Mouse (Mus musculus): ENCODE data around the gene Mad2l1bp.

DNA sequence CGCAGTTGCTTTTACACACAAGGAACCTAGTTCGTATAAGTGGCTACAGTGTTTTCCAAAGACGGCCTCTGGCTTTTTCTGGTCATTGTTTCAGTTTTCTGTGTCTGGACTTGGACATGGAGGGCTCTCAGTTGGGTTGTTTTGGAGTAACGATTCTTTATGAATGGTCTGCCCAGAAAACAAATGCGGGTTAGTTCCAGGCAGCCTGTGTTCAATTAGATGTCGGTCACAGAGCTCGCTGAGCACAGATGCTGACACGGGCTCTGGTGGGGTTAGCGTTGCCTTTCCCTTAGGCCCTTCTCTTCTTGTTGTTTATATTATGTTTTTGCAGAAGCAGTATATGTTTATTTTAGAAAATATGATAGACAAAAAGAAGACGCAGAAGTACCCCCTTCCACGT, 37.2 kb downstream of the Mad2l1bp start:
- TF ChIP-seq CTCF (conservative IDR thresholded peaks at IDR 0.05 in 1 of 2, IDR thresholded peaks at IDR 0.05 in 1 of 2; ENCODE audit: low read depth in 2 of 2, low read length in 2 of 2): no peak
- TF ChIP-seq TCF12 (IDR thresholded peaks at IDR 0.05; ENCODE audit: low read depth, low read length): no peak
- no peak for TF ChIP-seq ETS1 (conservative IDR thresholded peaks at IDR 0.05; ENCODE audit: low read depth, low read length)
- no peak for TF ChIP-seq RCOR1 (conservative IDR thresholded peaks at IDR 0.05; ENCODE audit: low read depth, low read length)
- no peak for TF ChIP-seq MAZ (IDR thresholded peaks at IDR 0.05; ENCODE audit: low read depth, low read length)
- TF ChIP-seq ZKSCAN1 (IDR thresholded peaks at IDR 0.05; ENCODE audit: borderline replicate concordance, low read depth, low read length): no peak
- no peak for TF ChIP-seq ZMIZ1 (IDR thresholded peaks at IDR 0.05; ENCODE audit: low read depth, low read length)
- no peak for TF ChIP-seq UBTF (IDR thresholded peaks at IDR 0.05; ENCODE audit: low read depth, low read length)
- TF ChIP-seq USF1 (IDR thresholded peaks at IDR 0.05; ENCODE audit: low read depth, low read length): no peak
- TF ChIP-seq EP300 (IDR thresholded peaks at IDR 0.05; ENCODE audit: low read length): no peak
- TF ChIP-seq SIN3A (IDR thresholded peaks at IDR 0.05; ENCODE audit: low read length): no peak
- TF ChIP-seq MAFK (IDR thresholded peaks at IDR 0.05; ENCODE audit: insufficient replicate concordance, low read length): no peak

All from CH12.LX (cell line).